8 mouse cellular contexts compared by ENCODE assay signal in genomic region chr4:132210325-132210724, GRCm38 (mm10). TPM values are rescaled to one million over a fixed set of nuclear protein-coding genes. Genes with fewer than 3 reads are reported as not detected.
DNase-seq lines count a peak whose midpoint lies in the region; ATAC-seq and TF ChIP-seq lines count a peak whose summit lies in the region.

No protein-coding gene starts in this region.

- H3K9ac ChIP-seq in lung, postnatal 0 days (replicated peaks; ENCODE audit: low read depth), result 0 out of 2 replicates have a peak overlapping the region, but pooled peaks have one; percentile 5
- peak overlapping the region; percentile 99 for H3K9ac ChIP-seq in limb, embryonic 13.5 days
- H3K9ac ChIP-seq in stomach, embryonic 14.5 days (replicated peaks; ENCODE audit: low read depth, low read length), result peak overlapping the region; percentile 100

- H3K27me3 ChIP-seq in lung, postnatal 0 days (replicated peaks; ENCODE audit: insufficient read depth, low read length), result no peaks in the 10 kb centered on the region
- no peaks in the 10 kb centered on the region for H3K27me3 ChIP-seq in limb, embryonic 13.5 days
- H3K27me3 ChIP-seq in stomach, embryonic 14.5 days (ENCODE audit: control insufficient read depth, insufficient read depth, low read length), result no peaks in the 10 kb centered on the region

- 7% methylated on average over 2 of the region's 2 CpGs for WGBS in lung, postnatal 0 days
- 57% methylated on average over 2 of the region's 2 CpGs for WGBS in limb, embryonic 13.5 days
- whole genome bisulfite sequencing in stomach, embryonic 14.5 days, result 7% methylated on average over 2 of the region's 2 CpGs

- no peak for ATAC-seq in lung, postnatal 0 days
- ATAC-seq in limb, embryonic 13.5 days (ENCODE audit: low FRiP score, low read depth), result no peak
- ATAC-seq in stomach, embryonic 14.5 days (ENCODE audit: insufficient number of reproducible peaks, insufficient read depth, low FRiP score, low read depth), result no peak
- ATAC-seq in CD4-positive, CD25-positive, alpha-beta regulatory T cell, adult 4 months, result no peak

- no peak for TF ChIP-seq EP300 in lung, postnatal 0 days (IDR thresholded peaks at IDR 0.05)

- H3K4me3 ChIP-seq in lung, postnatal 0 days (ENCODE audit: low read depth, low read length), result peak overlapping the region; percentile 88
- H3K4me3 ChIP-seq in embryonic fibroblast, embryonic 13.5 days (ENCODE audit: insufficient read depth, low read length), result peak overlapping the region; percentile 99
- peak overlapping the region; percentile 72 for H3K4me3 ChIP-seq in limb, embryonic 13.5 days
- peak overlapping the region; percentile 100 for H3K4me3 ChIP-seq in stomach, embryonic 14.5 days (ENCODE audit: low read depth, low read length)

- no peak for TF ChIP-seq POLR2A in embryonic fibroblast, embryonic 13.5 days (IDR thresholded peaks at IDR 0.05; ENCODE audit: low read depth, low read length)

- no peaks in the 10 kb centered on the region for H3K36me3 ChIP-seq in lung, postnatal 0 days (ENCODE audit: insufficient read depth, low read length)
- peaks cover 39% of the 10 kb centered on the region for H3K36me3 ChIP-seq in limb, embryonic 13.5 days
- H3K36me3 ChIP-seq in stomach, embryonic 14.5 days (ENCODE audit: control insufficient read depth, insufficient read depth, low read length), result peaks cover 17% of the 10 kb centered on the region; the same call in 1 of the 2 replicates

- peak overlapping the region; percentile 89 for H3K4me2 ChIP-seq in lung, postnatal 0 days (replicated peaks; ENCODE audit: low read depth, low read length)
- peak overlapping the region; percentile 93 for H3K4me2 ChIP-seq in limb, embryonic 13.5 days (replicated peaks)
- H3K4me2 ChIP-seq in stomach, embryonic 14.5 days (replicated peaks; ENCODE audit: low read depth, low read length), result peak overlapping the region; percentile 92

- no peaks in the 10 kb centered on the region for H3K9me3 ChIP-seq in lung, postnatal 0 days (ENCODE audit: low read length)
- no peaks in the 10 kb centered on the region for H3K9me3 ChIP-seq in limb, embryonic 13.5 days
- H3K9me3 ChIP-seq in stomach, embryonic 14.5 days (ENCODE audit: control insufficient read depth, low read depth, low read length), result no peaks in the 10 kb centered on the region

- TF ChIP-seq CTCF in lung, postnatal 0 days (IDR thresholded peaks at IDR 0.05), result no peak
- TF ChIP-seq CTCF in embryonic fibroblast, embryonic 13.5 days (IDR thresholded peaks at IDR 0.05; ENCODE audit: borderline replicate concordance, insufficient read depth, low read length), result no peak

- 0 out of 2 replicates have a peak, but pooled peaks cover 2% of the 10 kb centered on the region for H3K4me1 ChIP-seq in lung, postnatal 0 days (ENCODE audit: insufficient read depth, low read depth, low read length)
- H3K4me1 ChIP-seq in embryonic fibroblast, embryonic 13.5 days (ENCODE audit: control insufficient read depth, insufficient read depth, low read length), result peaks cover 4% of the 10 kb centered on the region
- peaks cover 26% of the 10 kb centered on the region for H3K4me1 ChIP-seq in limb, embryonic 13.5 days
- H3K4me1 ChIP-seq in stomach, embryonic 14.5 days (ENCODE audit: control insufficient read depth, insufficient read depth, low read length), result peaks cover 17% of the 10 kb centered on the region; the same call in 1 of the 2 replicates

- peak; percentile 35 for DNase-seq in lung, postnatal 0 days (ENCODE audit: low spot score)
- DNase-seq in lung, postnatal 14 days, result no peak
- no peak for DNase-seq in left cerebral cortex, adult 8-10 months (ENCODE audit: low spot score in 2 of 2)
- no peak for DNase-seq in left cerebral cortex, adult 11 months (ENCODE audit: low spot score)

- H3K27ac ChIP-seq in lung, postnatal 0 days (ENCODE audit: low read length), result no peak overlapping the region
- no peak overlapping the region for H3K27ac ChIP-seq in embryonic fibroblast, embryonic 13.5 days (ENCODE audit: insufficient read depth, low read length)
- H3K27ac ChIP-seq in limb, embryonic 13.5 days, result no peak overlapping the region
- no peak overlapping the region for H3K27ac ChIP-seq in stomach, embryonic 14.5 days (ENCODE audit: low read length)

RNA-seq across cellular contexts. Expression of gene Ythdf2, which starts 1.8 kb away (rescaled TPM):
- polyA plus RNA-seq in lung, postnatal 0 days (2015; fragmentation: Nextera tagmentation; extraction: Ambion mirVana), result 55.3 and 60.4 TPM in 2 replicates
- polyA plus RNA-seq in embryonic fibroblast, embryonic 13.5 days (2011; ENCODE audit: insufficient read length, low read depth, missing spikeins), result 63.9 and 76.0 TPM in 2 replicates
- polyA plus RNA-seq in limb, embryonic 13.5 days (2015; fragmentation: Nextera tagmentation; extraction: Ambion mirVana), result 126 and 127 TPM in 2 replicates
- 114 TPM in 2 replicates for polyA plus RNA-seq in stomach, embryonic 14.5 days (2014; fragmentation: Nextera tagmentation; extraction: Ambion mirVana)
- 100 to 1,000 TPM in 1 of 2 experiments, 10 to 100 TPM in 1; 70.7 to 118 TPM for polyA plus RNA-seq in CD4-positive, CD25-positive, alpha-beta regulatory T cell, adult 4 months (2017; shearing (Covaris generic))
- 10 to 100 TPM; 40.1 to 43.4 (median 41.4) TPM for total RNA-seq in left cerebral cortex, adult 8-10 months (2022)

RNA-seq across cellular contexts. Expression of gene Gmeb1, which starts 51.1 kb away (rescaled TPM):
- polyA plus RNA-seq in lung, postnatal 0 days (2015; fragmentation: Nextera tagmentation; extraction: Ambion mirVana), result 17.0 and 23.6 TPM in 2 replicates
- 16.8 and 20.9 TPM in 2 replicates for polyA plus RNA-seq in embryonic fibroblast, embryonic 13.5 days (2011; ENCODE audit: insufficient read length, low read depth, missing spikeins)
- 42.1 and 45.3 TPM in 2 replicates for polyA plus RNA-seq in limb, embryonic 13.5 days (2015; fragmentation: Nextera tagmentation; extraction: Ambion mirVana)
- 34.2 and 37.4 TPM in 2 replicates for polyA plus RNA-seq in stomach, embryonic 14.5 days (2014; fragmentation: Nextera tagmentation; extraction: Ambion mirVana)
- 10 to 100 TPM; 16.7 to 17.7 TPM for polyA plus RNA-seq in CD4-positive, CD25-positive, alpha-beta regulatory T cell, adult 4 months (2017; shearing (Covaris generic))
- 10 to 100 TPM; 18.9 to 24.7 (median 20.2) TPM for total RNA-seq in left cerebral cortex, adult 8-10 months (2022)

Comparison
In these comparisons a context has a peak if more than half of its experiments do, and no peak if none do; other contexts are left out.
1. H3K9ac ChIP-seq: peak in every context shown above with its lines; median percentile 100 in stomach, embryonic 14.5 days; 99 in limb, embryonic 13.5 days; 5 in lung, postnatal 0 days.